Mouse (Mus musculus) kidney, embryonic 14.5 days (tissue): ENCODE measurements at regions not wholly inside any gene's neighbourhood (a gene's known extent, or its start where the extent isn't known, plus 50 kb on each side); places are given as distances from the start of the nearest gene placed in this dataset.

Source experiments
- ATAC-seq: fragments of 200-750 bp; cut with Nextera tagmentation; 2 replicates; pipeline ENCODE4 v1.8.0; 2017; ENCODE audit warnings: moderate number of reproducible peaks, mild to moderate bottlenecking, moderate TSS enrichment, moderate library complexity; ENCODE audit not compliant: low FRiP score, low TSS enrichment
- H3K27ac ChIP-seq: fragments of 300-500 bp; sonication (generic); 2 replicates; pipeline ENCODE4 v1.5.1; 2014; ENCODE audit warnings: low read depth, mild to moderate bottlenecking, low read length, moderate library complexity, mixed read lengths
- H3K27me3 ChIP-seq: fragments of 300-500 bp; sonication (generic); 2 replicates; pipeline ENCODE4 v1.6.1; 2014; ENCODE audit warnings: mild to moderate bottlenecking, low read length; ENCODE audit not compliant: control insufficient read depth, insufficient read depth
- H3K36me3 ChIP-seq: fragments of 300-500 bp; sonication (generic); 2 replicates; pipeline ENCODE4 v1.6.1; 2014; ENCODE audit warnings: low read length, mixed read lengths; ENCODE audit not compliant: control insufficient read depth, insufficient read depth
- H3K4me1 ChIP-seq: fragments of 300-500 bp; sonication (generic); 2 replicates; pipeline ENCODE4 v1.6.1; 2014; ENCODE audit warnings: low read length, mixed read lengths; ENCODE audit not compliant: control insufficient read depth, insufficient read depth
- H3K4me2 ChIP-seq: fragments of 300-500 bp; sonication (generic); replicated peaks from 2 replicates; pipeline ENCODE4 v1.6.1; 2014; ENCODE audit warnings: low read depth, mild to moderate bottlenecking, low read length
- H3K4me3 ChIP-seq: fragments of 300-500 bp; sonication (generic); 2 replicates; pipeline ENCODE4 v1.5.1; 2014; ENCODE audit warnings: mild to moderate bottlenecking, low read length
- H3K9ac ChIP-seq: fragments of 300-500 bp; sonication (generic); 2 replicates; pipeline ENCODE4 v1.6.1; 2014; ENCODE audit warnings: low read depth, mild to moderate bottlenecking, low read length, moderate library complexity
- H3K9me3 ChIP-seq: fragments of 300-500 bp; sonication (generic); 2 replicates; pipeline ENCODE4 v1.6.1; 2016; ENCODE audit warnings: low read length; ENCODE audit not compliant: control insufficient read depth
- WGBS: fragments of 180-500 bp; shearing (Covaris S2); extraction: QIAGEN DNeasy Blood & Tissue Kit; methylation state at CpG from one replicate; pipeline ENCODE4 v1.1.7; 2014; 5-methylcytosine and 5-hydroxymethylcytosine counted together

DNA sequence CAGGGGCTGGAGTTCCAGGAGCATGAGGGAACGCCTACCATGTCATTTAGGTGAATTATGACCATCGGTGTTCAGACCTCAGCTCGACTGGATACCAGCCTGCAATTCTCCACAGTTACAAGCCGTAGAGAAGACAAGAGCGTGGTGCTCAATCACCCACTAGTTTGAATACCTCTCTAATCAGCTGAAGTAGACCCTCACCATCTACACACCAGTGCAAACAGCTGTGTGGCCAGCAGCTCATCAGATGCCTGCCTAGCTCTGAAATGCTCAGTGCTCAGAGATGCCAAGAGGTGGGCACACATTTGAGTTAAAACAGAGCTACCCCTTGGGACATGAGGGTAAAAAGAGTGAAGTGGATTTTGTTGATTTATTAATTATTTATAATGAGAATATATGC lies 660.2 kb downstream of the Magi1 start:
- no peaks in the 10 kb centered on the region for H3K36me3 ChIP-seq
- H3K4me1 ChIP-seq = peaks cover 5% of the 10 kb centered on the region; the same call in 1 of the 2 replicates
- H3K27ac ChIP-seq = no peak overlapping the region
- H3K4me3 ChIP-seq = no peak overlapping the region
- H3K27me3 ChIP-seq = no peaks in the 10 kb centered on the region
- no peaks in the 10 kb centered on the region; the same call in 1 of the 2 replicates for H3K9me3 ChIP-seq
- 0 out of 2 replicates have a peak overlapping the region, but pooled peaks have one; percentile 8 for H3K4me2 ChIP-seq
- 13% methylated on average over 5 of the region's 5 CpGs for WGBS
- 0 out of 2 replicates have a peak, but pooled peaks have one; percentile 39 for ATAC-seq
- H3K9ac ChIP-seq = no peak overlapping the region

DNA sequence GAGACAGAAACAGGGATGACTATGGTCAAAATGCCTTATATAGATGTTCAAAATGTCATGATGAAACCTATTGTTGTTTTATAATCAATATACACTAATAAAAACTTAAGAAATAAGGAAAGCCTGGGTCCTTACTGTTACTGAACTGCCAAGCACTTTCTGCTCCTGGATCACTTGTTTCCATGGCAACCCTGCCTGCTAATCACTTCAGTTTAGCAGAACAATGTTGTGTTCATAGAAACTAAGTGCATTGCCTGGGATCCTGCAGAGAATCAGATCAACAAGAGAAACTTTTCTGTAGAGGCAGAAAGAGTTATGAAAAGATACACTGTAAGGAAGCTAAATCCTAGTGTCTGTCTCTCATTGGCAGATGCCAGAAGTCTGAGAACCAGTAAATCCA lies 666.8 kb downstream of the Magi1 start:
- no peak overlapping the region for H3K9ac ChIP-seq
- no peak for ATAC-seq
- no peak overlapping the region for H3K27ac ChIP-seq
- no peaks in the 10 kb centered on the region for H3K9me3 ChIP-seq
- H3K4me1 ChIP-seq = no peaks in the 10 kb centered on the region
- H3K27me3 ChIP-seq = no peaks in the 10 kb centered on the region
- H3K36me3 ChIP-seq = no peaks in the 10 kb centered on the region
- H3K4me2 ChIP-seq = no peak overlapping the region
- no peak overlapping the region for H3K4me3 ChIP-seq

DNA sequence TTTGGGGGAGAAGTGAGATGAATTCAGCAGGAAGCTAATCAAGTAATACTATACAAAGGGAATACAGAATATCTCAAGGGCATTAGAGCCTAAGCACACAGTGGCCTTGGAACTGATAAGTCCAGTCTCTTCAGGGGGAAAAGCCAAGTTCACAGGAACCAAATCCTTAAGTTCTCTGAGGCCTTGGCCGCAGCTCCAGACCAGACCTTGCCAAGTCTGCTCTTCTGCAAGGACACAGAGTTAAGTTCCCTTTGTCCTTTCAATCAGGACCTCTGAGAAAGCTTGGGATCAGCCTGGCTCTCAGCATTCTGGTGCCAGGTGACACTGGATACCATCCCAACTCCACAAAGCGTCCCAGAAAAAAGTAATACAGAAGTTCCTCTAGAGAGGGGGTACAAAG lies 657.1 kb upstream of the Adamts9 start:
- Histone ChIP-seq H3K4me2 (no peak overlapping the region), H3K4me3 (no peak overlapping the region), H3K9me3 (no peaks in the 10 kb centered on the region), H3K27ac (no peak overlapping the region), H3K4me1 (no peaks in the 10 kb centered on the region), H3K27me3 (no peaks in the 10 kb centered on the region), H3K36me3 (no peaks in the 10 kb centered on the region), H3K9ac (no peak overlapping the region)
- no peak for ATAC-seq
- WGBS = 90% methylated on average over 2 of the region's 2 CpGs

DNA sequence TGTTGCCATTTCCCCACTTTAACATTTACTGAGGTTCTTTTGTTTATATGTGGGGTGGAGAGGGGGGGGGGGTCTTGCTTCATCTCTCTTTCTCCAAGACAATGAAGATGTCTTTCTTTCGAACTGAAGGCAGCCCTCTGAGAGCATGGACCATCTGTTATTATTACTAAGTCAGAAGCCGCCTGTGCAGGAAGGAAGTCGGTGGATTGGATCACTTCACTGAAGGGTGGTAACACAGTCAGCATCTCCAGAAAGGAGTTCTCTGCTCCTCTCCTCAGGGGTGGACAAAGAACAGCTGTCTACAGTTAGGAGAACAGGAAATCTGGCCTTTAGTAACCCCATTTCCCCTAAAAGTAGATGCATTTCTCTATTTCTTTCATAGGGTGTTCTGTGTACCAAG lies 656.1 kb upstream of the Adamts9 start:
- Histone ChIP-seq H3K4me1 (no peaks in the 10 kb centered on the region), H3K9ac (no peak overlapping the region), H3K27me3 (no peaks in the 10 kb centered on the region), H3K36me3 (no peaks in the 10 kb centered on the region), H3K4me2 (no peak overlapping the region), H3K9me3 (no peaks in the 10 kb centered on the region), H3K4me3 (no peak overlapping the region), H3K27ac (no peak overlapping the region)
- WGBS = 41% methylated on average over 3 of the region's 3 CpGs
- no peak for ATAC-seq

DNA sequence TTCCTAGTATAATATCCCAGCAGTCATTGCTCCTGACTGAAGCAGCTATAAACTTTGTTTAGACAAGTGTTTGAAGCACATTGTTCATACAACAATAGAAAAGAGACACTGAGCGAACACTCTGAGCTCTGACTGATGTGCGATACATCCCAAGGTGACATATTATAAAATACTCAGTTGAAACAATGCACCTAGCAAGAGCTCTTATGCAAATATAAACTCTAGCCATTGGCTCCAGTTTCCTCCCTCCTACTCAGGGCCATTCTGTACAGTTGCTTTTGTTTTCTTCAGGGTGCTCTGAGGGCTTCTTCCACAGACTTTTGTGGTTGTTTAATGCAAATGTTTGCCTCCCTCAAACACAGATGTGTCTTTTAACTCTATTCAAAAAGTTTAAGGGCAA lies 646.6 kb upstream of the Adamts9 start:
- H3K4me2 ChIP-seq = no peak overlapping the region
- no peak overlapping the region for H3K27ac ChIP-seq
- no peaks in the 10 kb centered on the region for H3K36me3 ChIP-seq
- H3K9ac ChIP-seq = no peak overlapping the region
- no peaks in the 10 kb centered on the region for H3K27me3 ChIP-seq
- H3K9me3 ChIP-seq = no peaks in the 10 kb centered on the region
- H3K4me3 ChIP-seq = no peak overlapping the region
- no peaks in the 10 kb centered on the region for H3K4me1 ChIP-seq
- no peak for ATAC-seq
- 92% methylated on average over 2 of the region's 2 CpGs for WGBS

DNA sequence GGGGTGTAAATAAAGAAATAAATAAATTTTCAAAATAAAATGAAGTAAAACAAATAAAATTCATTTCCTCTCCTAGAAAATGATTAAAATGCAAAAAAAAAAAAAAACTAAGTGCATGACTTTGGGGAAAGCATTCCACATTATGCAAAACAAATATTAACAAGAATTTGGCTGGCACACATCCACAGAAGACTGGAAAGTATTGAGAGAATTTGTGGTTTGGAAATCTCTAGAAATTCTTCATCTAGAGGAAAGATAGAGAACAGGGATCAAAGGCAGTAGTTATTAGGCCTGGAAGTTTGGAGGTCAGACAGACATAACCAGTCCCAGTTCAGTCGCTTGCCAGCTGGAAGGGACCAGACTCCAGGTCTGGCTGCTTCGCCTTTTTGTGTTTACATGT lies 643.6 kb upstream of the Adamts9 start:
- Histone ChIP-seq H3K4me1 (no peaks in the 10 kb centered on the region), H3K27me3 (no peaks in the 10 kb centered on the region), H3K36me3 (no peaks in the 10 kb centered on the region), H3K9ac (no peak overlapping the region), H3K27ac (no peak overlapping the region), H3K4me2 (no peak overlapping the region), H3K4me3 (no peak overlapping the region), H3K9me3 (no peaks in the 10 kb centered on the region)
- WGBS = 84% methylated on average over 2 of the region's 2 CpGs
- no peak for ATAC-seq

DNA sequence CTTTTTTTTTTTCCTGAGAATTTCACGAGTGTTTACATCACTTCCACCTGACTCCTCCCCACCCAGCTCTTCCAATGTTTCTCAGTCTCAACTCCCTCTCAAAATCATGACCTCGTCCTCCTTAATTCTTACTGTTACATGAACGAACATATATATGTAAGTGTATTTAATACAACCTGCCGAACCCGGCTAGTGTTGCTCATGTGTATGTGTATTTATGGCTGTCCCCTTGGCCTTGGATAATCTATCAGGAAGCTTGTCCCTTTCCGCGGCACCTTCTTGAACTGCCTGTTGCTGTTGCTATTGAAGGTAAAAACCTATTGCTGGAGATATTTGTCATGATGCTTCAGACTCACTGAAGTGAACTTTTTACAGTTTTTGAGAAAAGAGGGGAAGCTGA lies 637.8 kb upstream of the Adamts9 start:
- H3K27ac ChIP-seq = no peak overlapping the region
- H3K4me1 ChIP-seq = no peaks in the 10 kb centered on the region
- WGBS = 62% methylated on average over 7 of the region's 7 CpGs
- H3K4me3 ChIP-seq = no peak overlapping the region
- H3K9me3 ChIP-seq = no peaks in the 10 kb centered on the region
- H3K27me3 ChIP-seq = no peaks in the 10 kb centered on the region
- no peak overlapping the region for H3K4me2 ChIP-seq
- no peak overlapping the region for H3K9ac ChIP-seq
- no peaks in the 10 kb centered on the region for H3K36me3 ChIP-seq
- ATAC-seq = no peak

DNA sequence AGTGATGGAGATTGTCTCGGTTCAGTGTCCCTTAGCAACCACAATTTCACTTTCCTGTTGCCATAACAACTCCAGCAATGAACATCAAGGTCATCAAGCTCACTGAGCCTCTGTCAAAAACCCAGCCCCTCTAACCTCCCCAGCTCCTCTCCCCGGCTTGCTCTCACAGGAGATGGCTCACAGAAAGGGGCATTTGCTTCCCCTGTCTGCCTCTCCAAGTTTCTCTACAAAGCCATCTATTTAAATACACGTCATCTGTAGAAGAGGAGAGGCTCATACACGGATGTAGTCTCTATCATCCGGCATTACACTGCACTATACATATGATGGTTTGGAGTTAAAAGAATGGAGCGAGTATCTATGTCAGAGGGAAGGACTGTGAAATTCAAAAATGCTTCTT lies 637.4 kb upstream of the Adamts9 start:
- Histone ChIP-seq H3K27me3 (no peaks in the 10 kb centered on the region), H3K9me3 (no peaks in the 10 kb centered on the region), H3K4me1 (no peaks in the 10 kb centered on the region), H3K4me3 (no peak overlapping the region), H3K36me3 (no peaks in the 10 kb centered on the region), H3K9ac (no peak overlapping the region), H3K27ac (no peak overlapping the region), H3K4me2 (no peak overlapping the region)
- WGBS = 78% methylated on average over 6 of the region's 6 CpGs
- ATAC-seq = no peak

DNA sequence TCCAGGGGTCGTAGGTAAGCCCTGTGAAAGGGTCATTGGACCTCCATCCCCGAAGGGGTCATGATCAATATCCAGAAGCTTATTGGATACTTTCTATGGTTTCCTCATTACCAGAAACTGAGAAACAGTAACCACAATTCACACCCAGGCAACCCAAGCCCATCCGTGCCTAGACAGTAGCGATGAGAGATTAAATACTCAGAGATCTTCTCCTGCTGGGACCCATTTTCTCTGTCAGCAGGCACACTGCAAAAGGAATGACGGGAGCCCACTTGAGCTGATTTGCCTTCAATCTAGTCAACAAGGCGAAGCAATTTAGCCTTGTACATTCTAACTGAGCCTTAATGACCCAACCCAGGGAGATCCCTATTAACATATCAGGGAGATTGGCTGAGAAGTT lies 632.0 kb upstream of the Adamts9 start:
- WGBS = 88% methylated on average over 6 of the region's 6 CpGs
- Histone ChIP-seq H3K4me3 (no peak overlapping the region), H3K4me2 (no peak overlapping the region), H3K27me3 (no peaks in the 10 kb centered on the region), H3K9ac (no peak overlapping the region), H3K9me3 (no peaks in the 10 kb centered on the region), H3K27ac (no peak overlapping the region), H3K36me3 (no peaks in the 10 kb centered on the region), H3K4me1 (no peaks in the 10 kb centered on the region)
- no peak for ATAC-seq
